Mouse (Mus musculus): ENCODE measurements around the gene Grid2.

- TF ChIP-seq GATA1 (IDR thresholded peaks at IDR 0.05; ENCODE audit: borderline replicate concordance, low read length): no peak
- TF ChIP-seq FLI1 (IDR thresholded peaks at IDR 0.05; ENCODE audit: low read length): no peak
Measured at GRCm38 (mm10) chr6:64251041-64251440, 995.4 kb downstream of the Grid2 start.

All from megakaryocyte, embryonic 14.5 days (primary cell).